Mouse (Mus musculus): ENCODE data around the gene Vmn2r7.
"Not testable (repeated sequence)": the region's sequence is repeated elsewhere in the genome, so short reads cannot be mapped to it uniquely, and the experiment has no call there.

Gene Vmn2r7

GRCm38 (mm10) chr3:64844665-64845064, at the start of gene Vmn2r7:
Vmn2r7 (minus strand) TSS chr3:64844765.
- not testable (repeated sequence) for DNase-seq

GRCm38 (mm10) chr3:64889725-64890124, 45.2 kb upstream of the Vmn2r7 start:
- no peak for DNase-seq

- DNase-seq, result no peak
Measured at GRCm38 (mm10) chr3:64878199-64878977, 33.8 kb upstream of the Vmn2r7 start.

DNA sequence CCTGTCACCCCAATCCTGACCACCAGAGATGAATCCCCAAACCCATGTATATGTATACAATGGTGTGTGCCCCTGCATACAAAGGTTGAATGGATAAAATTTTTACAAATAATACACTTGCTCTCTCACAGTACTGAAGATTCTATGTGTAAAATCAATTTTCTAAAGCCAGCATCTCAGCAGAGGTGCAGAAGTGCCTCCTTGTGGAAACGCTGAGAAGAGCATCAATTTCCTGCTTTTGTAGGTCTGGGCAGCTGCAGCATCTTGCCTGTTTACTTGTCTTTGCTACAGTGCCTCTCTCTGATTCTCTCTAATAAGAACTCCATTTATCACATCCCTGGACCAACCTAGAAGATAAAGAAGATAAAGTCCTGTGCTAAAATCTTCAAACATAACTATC, 32.1 kb upstream of the Vmn2r7 start:
- no peak for DNase-seq

- DNase-seq, result no peak
Measured at GRCm38 (mm10) chr3:64842881-64843280, 1.7 kb downstream of the Vmn2r7 start.

DNA sequence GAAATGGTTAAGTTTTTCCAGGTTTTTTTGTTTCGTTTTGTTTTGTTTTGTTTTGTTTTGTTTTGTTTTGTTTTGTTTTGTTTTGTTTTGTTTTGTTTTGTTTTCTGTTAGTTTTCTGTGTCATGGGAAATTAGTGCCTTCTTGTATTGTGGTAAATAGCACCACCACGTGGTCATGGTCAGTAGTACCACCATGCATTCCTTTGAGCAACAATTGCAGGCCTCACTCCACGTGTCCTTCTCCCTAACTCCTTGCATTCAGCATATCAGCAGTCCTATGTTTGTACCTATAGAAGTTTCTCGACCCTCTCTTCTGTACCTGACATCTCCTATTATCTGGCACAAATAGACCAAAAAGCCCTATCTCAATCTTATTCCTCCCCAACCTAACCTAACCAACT, 2.3 kb downstream of the Vmn2r7 start:
- peak; percentile 47 for DNase-seq

DNA sequence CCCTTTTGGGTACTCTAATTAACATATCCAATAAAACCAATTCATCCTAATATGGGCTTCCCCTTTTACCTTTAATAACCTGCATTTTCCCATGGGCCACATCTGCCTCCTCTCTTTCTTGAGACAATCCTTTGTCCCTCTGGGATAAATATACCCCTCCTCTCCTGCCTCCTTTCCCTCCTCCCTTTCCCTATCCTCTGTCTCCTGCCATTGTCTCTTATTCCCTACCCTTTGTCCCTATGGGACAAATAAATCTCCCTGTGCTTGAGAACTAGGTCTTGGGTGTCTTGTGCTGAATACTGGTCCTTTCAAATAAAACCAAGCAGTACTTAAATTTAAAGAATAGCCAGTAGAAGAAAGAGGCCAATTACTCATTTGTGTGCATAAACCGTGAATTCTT, 13.4 kb downstream of the Vmn2r7 start:
- DNase-seq, result no peak

DNA sequence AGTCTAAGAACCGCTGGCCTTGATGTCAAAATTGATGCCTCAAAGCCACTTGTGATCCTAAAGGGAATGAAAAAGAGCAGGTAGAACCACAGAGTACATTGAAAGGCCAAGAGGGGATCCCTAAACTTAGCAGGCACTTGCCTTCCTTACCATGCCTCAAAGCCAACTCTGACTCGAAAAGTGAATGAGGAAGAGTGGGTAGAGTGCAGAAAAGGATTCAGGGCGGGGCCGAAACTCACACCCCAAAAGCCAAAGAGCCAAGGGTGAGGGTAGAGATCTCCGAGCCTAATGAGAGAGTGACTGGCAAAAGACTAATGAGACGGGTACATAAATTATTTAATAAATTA, 53.3 kb downstream of the Vmn2r7 start:
- no peak for DNase-seq

DNA sequence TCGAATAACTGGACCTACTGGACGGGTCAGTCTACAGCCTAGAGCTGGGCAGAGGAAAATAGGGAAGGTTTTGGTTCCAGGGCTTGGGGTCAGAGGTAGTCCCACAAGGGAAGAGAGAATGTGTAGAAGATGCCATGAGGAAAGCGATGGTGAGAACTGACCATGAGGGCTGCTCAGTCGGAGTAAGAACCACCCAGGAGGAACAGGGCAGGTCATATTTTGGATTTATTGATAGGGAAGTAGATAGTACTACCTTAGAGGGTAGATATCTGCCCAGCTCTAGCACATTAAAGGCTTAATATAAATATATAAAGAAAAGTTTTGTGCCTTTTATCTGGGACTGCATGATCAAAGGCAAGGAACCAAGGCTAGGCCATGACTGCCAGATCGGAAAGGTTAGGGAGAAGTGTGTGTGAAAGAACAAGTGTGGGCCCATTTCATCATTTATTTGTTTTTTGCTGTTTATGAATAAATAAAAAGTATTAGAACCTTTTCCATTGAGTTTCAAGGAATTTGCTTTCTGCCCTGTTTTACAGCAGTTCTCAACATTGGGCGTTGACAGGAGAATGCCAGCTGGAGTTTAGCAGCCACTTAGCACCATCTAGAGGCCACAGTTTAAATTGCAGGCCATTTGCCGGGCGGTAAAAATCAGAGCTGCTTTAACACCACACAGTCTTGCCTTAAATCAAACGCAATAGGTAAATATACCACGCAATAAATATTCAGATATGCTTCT, 53.9 kb downstream of the Vmn2r7 start:
- peak; percentile 58 for DNase-seq

DNA sequence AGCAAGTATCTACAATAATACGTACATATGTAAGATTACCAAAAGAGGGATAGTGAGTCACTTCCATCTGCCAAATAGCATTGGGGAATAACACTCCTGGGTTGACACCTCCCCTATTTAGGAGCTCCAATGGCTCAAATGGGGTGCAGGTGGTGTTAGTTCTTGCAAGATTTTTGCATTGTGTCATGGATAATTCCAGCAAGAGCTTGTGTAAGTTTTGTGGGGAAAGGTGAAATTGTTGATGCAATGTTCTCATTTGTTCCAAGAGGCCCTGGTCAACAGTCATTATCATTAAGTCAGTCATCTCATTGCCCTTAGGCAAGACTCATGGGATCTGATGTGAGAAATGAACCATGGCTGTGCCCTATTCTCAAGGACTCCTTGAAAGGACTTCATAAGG, 61.7 kb downstream of the Vmn2r7 start:
- no peak for DNase-seq

DNA sequence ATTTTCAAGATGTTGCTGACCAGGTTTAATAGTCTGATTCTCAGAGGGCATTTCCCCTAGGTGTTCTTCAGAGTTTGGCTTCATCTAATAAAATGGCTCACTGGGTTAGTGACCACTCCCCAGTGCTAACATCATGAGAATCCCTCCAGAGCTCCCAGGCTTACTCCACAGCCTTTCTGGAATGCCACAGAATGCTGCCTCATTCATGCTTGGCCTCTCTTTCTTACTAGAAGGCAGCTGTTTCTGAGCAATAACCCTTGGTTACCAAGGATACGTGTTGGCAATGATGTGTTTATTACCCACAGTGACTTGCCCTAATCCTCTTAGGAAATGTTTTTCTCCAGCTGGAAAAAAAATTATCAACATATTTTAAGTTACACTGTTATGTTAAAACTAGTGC, 72.4 kb downstream of the Vmn2r7 start:
- no peak for DNase-seq

- no peak for DNase-seq
Measured at GRCm38 (mm10) chr3:64756145-64756544, 88.4 kb downstream of the Vmn2r7 start.

- not testable (repeated sequence) for DNase-seq
Measured at GRCm38 (mm10) chr3:64727187-64727970, 117.2 kb downstream of the Vmn2r7 start.

- DNase-seq, result not testable (repeated sequence)
Measured at GRCm38 (mm10) chr3:64725736-64726135, 118.8 kb downstream of the Vmn2r7 start.

- not testable (repeated sequence) for DNase-seq
Measured at GRCm38 (mm10) chr3:64676069-64676468, 168.5 kb downstream of the Vmn2r7 start.
